Mouse (Mus musculus) small intestine, adult 2 months (tissue): ENCODE measurements at regions not wholly inside any gene's neighbourhood (a gene's known extent, or its start where the extent isn't known, plus 50 kb on each side); places are given as distances from the start of the nearest gene placed in this dataset.

Experiments
- CTCF ChIP-seq: fragments of 200-500 bp; IDR thresholded peaks from 2 replicates; pipeline ENCODE4 v1.5.1; 2012; ENCODE audit warnings: low read depth, mild to moderate bottlenecking, control low read depth, inconsistent platforms, low read length, moderate library complexity, mixed read lengths; ENCODE audit not compliant: insufficient replicate concordance, insufficient read length; ENCODE audit errors: extremely low read depth
- POLR2A ChIP-seq: fragments of 200-500 bp; IDR thresholded peaks from 2 replicates; pipeline ENCODE4 v1.6.1; 2012; ENCODE audit warnings: low read depth, mild to moderate bottlenecking, control low read depth, inconsistent platforms, low read length, moderate library complexity

GRCm38 (mm10) chr2:166226331-166226730, 70.9 kb upstream of the Sulf2 start:
- TF ChIP-seq CTCF (no peak), POLR2A (no peak)
